Comparison of ENCODE assay signal across 33 mouse cellular contexts in genomic region chr2:38734721-38735120, GRCm38 (mm10). TPM values are rescaled to one million over a fixed set of nuclear protein-coding genes. Genes with fewer than 3 reads are reported as not detected.
DNase-seq lines count a peak whose midpoint lies in the region; ATAC-seq and TF ChIP-seq lines count a peak whose summit lies in the region.
"Had no signal": no experiment of that assay in that cellular context is flagged by ENCODE, and none has a peak within 500 bp of the region (broad histone marks: within the 10 kb centered on the region; RNA-seq: fewer than 3 reads in every experiment).

No protein-coding gene starts in this region.

- H3K27ac ChIP-seq in kidney, embryonic 16.5 days (ENCODE audit: low read length): no peak overlapping the region
- H3K27ac ChIP-seq in midbrain, postnatal 0 days (ENCODE audit: low read depth, low read length): no peak overlapping the region
- no peak overlapping the region for H3K27ac ChIP-seq in midbrain, embryonic 15.5 days
- H3K27ac ChIP-seq in liver, postnatal 0 days (ENCODE audit: low read depth): no peak overlapping the region
- H3K27ac ChIP-seq: embryonic facial prominence, embryonic 10.5 days; embryonic facial prominence, embryonic 15.5 days; heart, embryonic 10.5 days; heart, embryonic 15.5 days; hindbrain, embryonic 12.5 days; liver, embryonic 14.5 days; lung, embryonic 15.5 days; neural tube, embryonic 15.5 days; stomach, embryonic 15.5 days had no signal

- H3K36me3 ChIP-seq in kidney, embryonic 16.5 days (ENCODE audit: insufficient read depth, low read length): no peaks in the 10 kb centered on the region
- H3K36me3 ChIP-seq in midbrain, postnatal 0 days (ENCODE audit: insufficient read depth, low read length): no peaks in the 10 kb centered on the region
- H3K36me3 ChIP-seq in midbrain, embryonic 15.5 days (replicated peaks): no peaks in the 10 kb centered on the region
- peaks cover 3% of the 10 kb centered on the region; the same call in 1 of the 2 replicates for H3K36me3 ChIP-seq in liver, postnatal 0 days (replicated peaks; ENCODE audit: insufficient read depth, low read length)
- H3K36me3 ChIP-seq: embryonic facial prominence, embryonic 15.5 days; heart, embryonic 15.5 days; lung, embryonic 15.5 days; stomach, embryonic 15.5 days had no signal

- no peak overlapping the region for H3K4me3 ChIP-seq in kidney, embryonic 16.5 days (ENCODE audit: low read length)
- no peak overlapping the region for H3K4me3 ChIP-seq in midbrain, postnatal 0 days (ENCODE audit: low read depth, low read length)
- no peak overlapping the region for H3K4me3 ChIP-seq in midbrain, embryonic 15.5 days
- H3K4me3 ChIP-seq in liver, postnatal 0 days (ENCODE audit: low read depth, low read length): no peak overlapping the region
- H3K4me3 ChIP-seq: embryonic facial prominence, embryonic 10.5 days; embryonic facial prominence, embryonic 15.5 days; heart, embryonic 10.5 days; heart, embryonic 15.5 days; hindbrain, embryonic 12.5 days; lung, embryonic 15.5 days; neural tube, embryonic 15.5 days; stomach, embryonic 15.5 days had no signal

- TF ChIP-seq CTCF in midbrain, postnatal 0 days (IDR thresholded peaks at IDR 0.05): no peak
- TF ChIP-seq CTCF in liver, postnatal 0 days (IDR thresholded peaks at IDR 0.05; ENCODE audit: low read depth): no peak

- no peak overlapping the region for H3K4me2 ChIP-seq in kidney, embryonic 16.5 days (replicated peaks; ENCODE audit: low read depth, low read length)
- no peak overlapping the region for H3K4me2 ChIP-seq in midbrain, postnatal 0 days (ENCODE audit: low read depth, low read length, poor library complexity, severe bottlenecking)
- no peak overlapping the region for H3K4me2 ChIP-seq in midbrain, embryonic 15.5 days
- H3K4me2 ChIP-seq in liver, postnatal 0 days (ENCODE audit: low read depth, low read length): no peak overlapping the region
- H3K4me2 ChIP-seq: embryonic facial prominence, embryonic 15.5 days; heart, embryonic 15.5 days; hindbrain, embryonic 12.5 days; lung, embryonic 15.5 days; midbrain, embryonic 11.5 days; neural tube, embryonic 15.5 days; stomach, embryonic 15.5 days had no signal

- no peaks in the 10 kb centered on the region for H3K9me3 ChIP-seq in kidney, embryonic 16.5 days (ENCODE audit: low read length)
- no peaks in the 10 kb centered on the region for H3K9me3 ChIP-seq in midbrain, postnatal 0 days (ENCODE audit: low read length)
- no peaks in the 10 kb centered on the region for H3K9me3 ChIP-seq in midbrain, embryonic 15.5 days
- no peaks in the 10 kb centered on the region for H3K9me3 ChIP-seq in liver, postnatal 0 days (ENCODE audit: low read length)
- H3K9me3 ChIP-seq: embryonic facial prominence, embryonic 10.5 days; embryonic facial prominence, embryonic 15.5 days; heart, embryonic 10.5 days; heart, embryonic 15.5 days; hindbrain, embryonic 12.5 days; lung, embryonic 15.5 days; neural tube, embryonic 15.5 days; stomach, embryonic 15.5 days had no signal

- intact Hi-C loops in heart, postnatal 14 days (cut with DNase I): loop anchor here (10.0 kb wide), 1 partner anchor 300 kb away; no protein-coding TSS in a partner anchor

- H3K9ac ChIP-seq in kidney, embryonic 16.5 days (replicated peaks; ENCODE audit: low read length): no peak overlapping the region
- no peak overlapping the region for H3K9ac ChIP-seq in midbrain, postnatal 0 days (replicated peaks; ENCODE audit: low read length, poor library complexity, severe bottlenecking)
- no peak overlapping the region for H3K9ac ChIP-seq in midbrain, embryonic 15.5 days
- no peak overlapping the region for H3K9ac ChIP-seq in liver, postnatal 0 days (replicated peaks)
- H3K9ac ChIP-seq: embryonic facial prominence, embryonic 15.5 days; heart, embryonic 15.5 days; hindbrain, embryonic 12.5 days; liver, embryonic 14.5 days; lung, embryonic 15.5 days; neural tube, embryonic 15.5 days; stomach, embryonic 15.5 days had no signal

- DNase-seq in heart, adult 11 months: peak; percentile 79
- no peak for DNase-seq in heart, postnatal 14 days
- no peak for DNase-seq in kidney, adult 11 months
- peak; percentile 37 for DNase-seq in midbrain, postnatal 0 days (ENCODE audit: low spot score)
- DNase-seq in liver, postnatal 0 days: no peak
- DNase-seq: adrenal gland, postnatal 25 days; B cell, adult 2 months; cerebellum, adult 18-20 months; cerebellum, postnatal 25 days; gastrocnemius, postnatal 10 days; heart, postnatal 36 days; kidney, adult 8-10 months; layer of hippocampus, postnatal 36 days; liver; retina, postnatal 1 day; right cerebral cortex, postnatal 25 days; thymus, adult 18-20 months; thymus, postnatal 25 days had no signal

- peak; percentile 46; the same call in 1 of the 2 replicates for ATAC-seq in kidney, embryonic 16.5 days (ENCODE audit: low FRiP score, low TSS enrichment)
- no peak for ATAC-seq in midbrain, postnatal 0 days (ENCODE audit: low FRiP score)
- ATAC-seq in midbrain, embryonic 15.5 days (replicated peaks): no peak
- ATAC-seq in liver, postnatal 0 days: no peak

- no peaks in the 10 kb centered on the region for H3K27me3 ChIP-seq in kidney, embryonic 16.5 days (ENCODE audit: insufficient read depth, low read length)
- H3K27me3 ChIP-seq in midbrain, postnatal 0 days (ENCODE audit: insufficient read depth, low read length): no peaks in the 10 kb centered on the region
- no peaks in the 10 kb centered on the region for H3K27me3 ChIP-seq in midbrain, embryonic 15.5 days (replicated peaks)
- no peaks in the 10 kb centered on the region for H3K27me3 ChIP-seq in liver, postnatal 0 days (ENCODE audit: insufficient read depth, low read length)
- H3K27me3 ChIP-seq: embryonic facial prominence, embryonic 15.5 days; hindbrain, embryonic 12.5 days; lung, embryonic 15.5 days; neural tube, embryonic 15.5 days; stomach, embryonic 15.5 days had no signal

- TF ChIP-seq EP300 in liver, postnatal 0 days (IDR thresholded peaks at IDR 0.05; ENCODE audit: low read depth): no peak

- no peaks in the 10 kb centered on the region for H3K4me1 ChIP-seq in kidney, embryonic 16.5 days (ENCODE audit: insufficient read depth, low read length)
- no peaks in the 10 kb centered on the region for H3K4me1 ChIP-seq in midbrain, postnatal 0 days (ENCODE audit: insufficient read depth, low read length)
- 0 out of 2 replicates have a peak, but pooled peaks cover 6% of the 10 kb centered on the region for H3K4me1 ChIP-seq in midbrain, embryonic 15.5 days
- no peaks in the 10 kb centered on the region for H3K4me1 ChIP-seq in liver, postnatal 0 days (ENCODE audit: insufficient read depth)
- H3K4me1 ChIP-seq: heart, embryonic 10.5 days; heart, embryonic 15.5 days; hindbrain, embryonic 12.5 days; neural tube, embryonic 15.5 days; stomach, embryonic 15.5 days had no signal

- 29% methylated on average over 5 of the region's 5 CpGs for WGBS in kidney, embryonic 16.5 days
- WGBS in midbrain, postnatal 0 days: 61% methylated on average over 5 of the region's 5 CpGs
- WGBS in midbrain, embryonic 15.5 days: 64% methylated on average over 5 of the region's 5 CpGs
- 77% methylated on average over 5 of the region's 5 CpGs for WGBS in liver, postnatal 0 days (ENCODE audit: insufficient replicate concordance)

RNA-seq across cellular contexts. Expression of gene Nr5a1, which starts 20.4 kb away (rescaled TPM):
- under 1 TPM in 1 of 2 experiments, not detected in 1; 0.07 TPM for total RNA-seq in heart, postnatal 14 days (2021)
- polyA plus RNA-seq in kidney, embryonic 16.5 days (2015; fragmentation: Nextera tagmentation; extraction: Ambion mirVana): 2.2 and 4.0 TPM in 2 replicates
- total RNA-seq in midbrain, postnatal 0 days (2014; rRNA removed): 0.11 and 0.61 TPM in 2 replicates
- 1.2 and 2.1 TPM in 2 replicates for polyA plus RNA-seq in midbrain, postnatal 0 days (2015; fragmentation: Nextera tagmentation; extraction: Ambion mirVana)
- polyA plus RNA-seq in midbrain, embryonic 15.5 days (2015; fragmentation: Nextera tagmentation; extraction: Ambion mirVana): 0.58 and 1.0 TPM in 2 replicates
- polyA plus RNA-seq in liver, postnatal 0 days (2015; fragmentation: Nextera tagmentation; extraction: Ambion mirVana): not detected in 2 replicates
- total RNA-seq: gastrocnemius, postnatal 10 days; granulocyte monocyte progenitor cell, adult 5-6 weeks; heart, postnatal 36 days; layer of hippocampus, postnatal 36 days; megakaryocyte, adult 5-6 weeks had no signal
- polyA plus RNA-seq: heart, embryonic 10.5 days; heart, embryonic 15.5 days; limb, embryonic 11.5 days; liver, embryonic 14.5 days had no signal

Comparison
In these comparisons a context has a peak if more than half of its experiments do, and no peak if none do; other contexts are left out.
1. DNase-seq: peak in heart, adult 11 months (single experiment) and midbrain, postnatal 0 days (single experiment); none in heart, postnatal 14 days (0 of 2), kidney, adult 11 months (single experiment) and liver, postnatal 0 days (single experiment).